Mouse (Mus musculus): Measurements from ENCODE around the gene Anxa11.
"Not testable (repeated sequence)": the region's sequence is repeated elsewhere in the genome, so short reads cannot be mapped to it uniquely, and the experiment has no call there.

Gene Anxa11

GRCm38 (mm10) chr14:25867834-25868233 lies 25.9 kb downstream of the Anxa11 start:
- intact Hi-C loops (cut with DNase I) = no loop called here

GRCm38 (mm10) chr14:25868706-25869105 lies 26.8 kb downstream of the Anxa11 start:
- intact Hi-C loops (cut with DNase I) = no loop called here

- intact Hi-C loops (cut with DNase I) = no loop called here
Measured at GRCm38 (mm10) chr14:25869135-25869878, 27.4 kb downstream of the Anxa11 start.

- intact Hi-C loops (cut with DNase I) = no loop called here
Measured at GRCm38 (mm10) chr14:25872461-25873415, 30.8 kb downstream of the Anxa11 start.

GRCm38 (mm10) chr14:25876640-25877039 lies 34.7 kb downstream of the Anxa11 start:
- intact Hi-C loops (cut with DNase I) = not testable (repeated sequence)

GRCm38 (mm10) chr14:25881769-25882168 lies 39.8 kb downstream of the Anxa11 start:
- intact Hi-C loops (cut with DNase I) = not testable (repeated sequence)

- intact Hi-C loops (cut with DNase I) = not testable (repeated sequence)
Measured at GRCm38 (mm10) chr14:25885886-25886285, 43.9 kb downstream of the Anxa11 start.

GRCm38 (mm10) chr14:25894566-25894965 lies 52.6 kb downstream of the Anxa11 start:
- intact Hi-C loops (cut with DNase I) = not testable (repeated sequence)

- intact Hi-C loops (cut with DNase I) = not testable (repeated sequence)
Measured at GRCm38 (mm10) chr14:25895686-25896085, 53.7 kb downstream of the Anxa11 start.

- intact Hi-C loops (cut with DNase I) = not testable (repeated sequence)
Measured at GRCm38 (mm10) chr14:25903000-25903399, 61.0 kb downstream of the Anxa11 start, which contains the start of gene Plac9a. TSS of gene Plac9a (minus strand) at chr14:25903100.

GRCm38 (mm10) chr14:25905243-25905642 lies 63.3 kb downstream of the Anxa11 start:
- intact Hi-C loops (cut with DNase I) = not testable (repeated sequence)

- intact Hi-C loops (cut with DNase I) = not testable (repeated sequence)
Measured at GRCm38 (mm10) chr14:25907272-25907671, 65.3 kb downstream of the Anxa11 start.

- intact Hi-C loops (cut with DNase I) = not testable (repeated sequence)
Measured at GRCm38 (mm10) chr14:25908976-25909375, 67.0 kb downstream of the Anxa11 start.

GRCm38 (mm10) chr14:25918427-25919170 lies 76.6 kb downstream of the Anxa11 start:
- intact Hi-C loops (cut with DNase I) = not testable (repeated sequence)

GRCm38 (mm10) chr14:25926814-25927561 lies 85.0 kb downstream of the Anxa11 start:
- intact Hi-C loops (cut with DNase I) = not testable (repeated sequence)

- intact Hi-C loops (cut with DNase I) = not testable (repeated sequence)
Measured at GRCm38 (mm10) chr14:25927562-25927881, 85.6 kb downstream of the Anxa11 start, which contains the start of gene Tmem254a. TSS of gene Tmem254a (minus strand) at chr14:25927672.

All from adrenal gland (tissue).